Mouse (Mus musculus) neural tube, embryonic 14.5 days (tissue): ENCODE measurements at regions not wholly inside any gene's neighbourhood (a gene's known extent, or its start where the extent isn't known, plus 50 kb on each side); places are given as distances from the start of the nearest gene placed in this dataset.
A peak's percentile ranks its signal among the peaks of the same experiment; 100 is the strongest.

ENCODE experiments used
- ATAC-seq: fragments of 200-750 bp; cut with Nextera tagmentation; 2 replicates; pipeline ENCODE4 v1.8.0; 2017; ENCODE audit warnings: low read depth, mild to moderate bottlenecking, moderate TSS enrichment, moderate library complexity
- H3K27ac ChIP-seq: fragments of 300-500 bp; sonication (generic); 2 replicates; pipeline ENCODE4 v1.5.1; 2014; ENCODE audit warnings: low read depth, mild to moderate bottlenecking, control low read depth, low read length, moderate library complexity, mixed read lengths
- H3K27me3 ChIP-seq: fragments of 300-500 bp; sonication (generic); 2 replicates; pipeline ENCODE4 v1.6.1; 2014; ENCODE audit warnings: low read length; ENCODE audit not compliant: control insufficient read depth, insufficient read depth
- H3K36me3 ChIP-seq: fragments of 300-500 bp; sonication (generic); 2 replicates; pipeline ENCODE4 v1.6.1; 2014; ENCODE audit warnings: low read length, mixed read lengths; ENCODE audit not compliant: control insufficient read depth, insufficient read depth
- H3K4me1 ChIP-seq: fragments of 300-500 bp; sonication (generic); 2 replicates; pipeline ENCODE4 v1.6.1; 2014; ENCODE audit warnings: low read length; ENCODE audit not compliant: control insufficient read depth, insufficient read depth
- H3K4me2 ChIP-seq: fragments of 300-500 bp; sonication (generic); 2 replicates; pipeline ENCODE4 v1.6.1; 2014; ENCODE audit warnings: mild to moderate bottlenecking, low read depth, low read length, control low read depth
- H3K4me3 ChIP-seq: fragments of 300-500 bp; sonication (generic); 2 replicates; pipeline ENCODE4 v1.5.1; 2014; ENCODE audit warnings: low read depth, low read length, control low read depth, mixed read lengths
- H3K9ac ChIP-seq: fragments of 300-500 bp; sonication (generic); replicated peaks from 2 replicates; pipeline ENCODE4 v1.6.1; 2014; ENCODE audit warnings: low read depth, mild to moderate bottlenecking, control low read depth, low read length, mixed read lengths
- H3K9me3 ChIP-seq: fragments of 300-500 bp; sonication (generic); 2 replicates; pipeline ENCODE4 v1.6.1; 2016; ENCODE audit warnings: low read length; ENCODE audit not compliant: control insufficient read depth
- WGBS: fragments of 180-500 bp; shearing (Covaris S2); extraction: QIAGEN DNeasy Blood & Tissue Kit; methylation state at CpG from one replicate; pipeline ENCODE4 v1.1.7; 2014; 5-methylcytosine and 5-hydroxymethylcytosine counted together

- Histone ChIP-seq H3K9ac (no peak overlapping the region), H3K27me3 (no peaks in the 10 kb centered on the region), H3K4me1 (no peaks in the 10 kb centered on the region), H3K4me2 (no peak overlapping the region), H3K9me3 (no peaks in the 10 kb centered on the region), H3K36me3 (no peaks in the 10 kb centered on the region), H3K27ac (no peak overlapping the region), H3K4me3 (no peak overlapping the region)
- whole genome bisulfite sequencing = 63% methylated on average over 3 of the region's 3 CpGs
- ATAC-seq = peak; percentile 24; the same call in 1 of the 2 replicates
Observed at GRCm38 (mm10) chr11:40624126-40624778, 70.8 kb downstream of the Mat2b start.

- Histone ChIP-seq H3K4me1 (no peaks in the 10 kb centered on the region), H3K27me3 (no peaks in the 10 kb centered on the region), H3K9me3 (no peaks in the 10 kb centered on the region), H3K4me2 (no peak overlapping the region), H3K27ac (no peak overlapping the region), H3K9ac (no peak overlapping the region), H3K4me3 (no peak overlapping the region), H3K36me3 (no peaks in the 10 kb centered on the region)
- ATAC-seq = no peak
- WGBS = 62% methylated on average over 7 of the region's 7 CpGs
Observed at GRCm38 (mm10) chr11:40620036-40620435, 75.0 kb downstream of the Mat2b start.

GRCm38 (mm10) chr11:40603008-40603407 is 92.0 kb downstream of the Mat2b start:
- 97% methylated on average over 9 of the region's 9 CpGs for whole genome bisulfite sequencing
- Histone ChIP-seq H3K4me2 (no peak overlapping the region), H3K27me3 (0 out of 2 replicates have a peak, but pooled peaks cover 2% of the 10 kb centered on the region), H3K4me1 (peaks cover 7% of the 10 kb centered on the region), H3K27ac (no peak overlapping the region), H3K4me3 (no peak overlapping the region), H3K36me3 (no peaks in the 10 kb centered on the region), H3K9ac (no peak overlapping the region), H3K9me3 (no peaks in the 10 kb centered on the region)
- no peak for ATAC-seq

GRCm38 (mm10) chr11:40601572-40601909 is 93.5 kb downstream of the Mat2b start:
- Histone ChIP-seq H3K4me1 (peaks cover 7% of the 10 kb centered on the region), H3K9ac (no peak overlapping the region), H3K27ac (no peak overlapping the region), H3K9me3 (no peaks in the 10 kb centered on the region), H3K4me3 (no peak overlapping the region), H3K4me2 (no peak overlapping the region), H3K27me3 (0 out of 2 replicates have a peak, but pooled peaks cover 2% of the 10 kb centered on the region), H3K36me3 (no peaks in the 10 kb centered on the region)
- 0% methylated on average over 1 of the region's 1 CpGs for WGBS
- ATAC-seq = peak; percentile 49; the same call in 1 of the 2 replicates

- Histone ChIP-seq H3K36me3 (no peaks in the 10 kb centered on the region), H3K9ac (no peak overlapping the region), H3K9me3 (no peaks in the 10 kb centered on the region), H3K27ac (peak overlapping the region; percentile 34; the same call in 1 of the 2 replicates), H3K4me1 (peaks cover 7% of the 10 kb centered on the region), H3K4me2 (no peak overlapping the region), H3K4me3 (no peak overlapping the region), H3K27me3 (0 out of 2 replicates have a peak, but pooled peaks cover 2% of the 10 kb centered on the region)
- WGBS = 13% methylated on average over 11 of the region's 11 CpGs
- ATAC-seq = peak; percentile 64
Observed at GRCm38 (mm10) chr11:40600773-40601571, 94.0 kb downstream of the Mat2b start.

GRCm38 (mm10) chr11:40599956-40600772 is 94.8 kb downstream of the Mat2b start:
- H3K4me2 ChIP-seq = peak overlapping the region; percentile 12; the same call in 1 of the 2 replicates
- 0 out of 2 replicates have a peak, but pooled peaks cover 2% of the 10 kb centered on the region for H3K27me3 ChIP-seq
- no peak overlapping the region for H3K27ac ChIP-seq
- H3K9me3 ChIP-seq = no peaks in the 10 kb centered on the region
- H3K9ac ChIP-seq = no peak overlapping the region
- H3K36me3 ChIP-seq = no peaks in the 10 kb centered on the region
- H3K4me1 ChIP-seq = peaks cover 7% of the 10 kb centered on the region
- 0 out of 2 replicates have a peak, but pooled peaks have one; percentile 39 for ATAC-seq
- no peak overlapping the region for H3K4me3 ChIP-seq
- 13% methylated on average over 15 of the region's 15 CpGs for WGBS

- Histone ChIP-seq H3K9me3 (no peaks in the 10 kb centered on the region), H3K4me3 (no peak overlapping the region), H3K4me2 (no peak overlapping the region), H3K27ac (no peak overlapping the region), H3K27me3 (0 out of 2 replicates have a peak, but pooled peaks cover 2% of the 10 kb centered on the region), H3K9ac (no peak overlapping the region), H3K4me1 (peaks cover 7% of the 10 kb centered on the region), H3K36me3 (no peaks in the 10 kb centered on the region)
- WGBS = 41% methylated on average over 3 of the region's 3 CpGs
- no peak for ATAC-seq
Observed at GRCm38 (mm10) chr11:40596347-40596746, 98.7 kb downstream of the Mat2b start.

GRCm38 (mm10) chr11:40592056-40592455 is 102.9 kb downstream of the Mat2b start:
- Histone ChIP-seq H3K9me3 (no peaks in the 10 kb centered on the region), H3K4me3 (no peak overlapping the region), H3K9ac (no peak overlapping the region), H3K4me2 (no peak overlapping the region), H3K4me1 (no peaks in the 10 kb centered on the region), H3K36me3 (no peaks in the 10 kb centered on the region), H3K27me3 (no peaks in the 10 kb centered on the region), H3K27ac (no peak overlapping the region)
- ATAC-seq = no peak
- WGBS = 77% methylated on average over 4 of the region's 4 CpGs
